Mouse (Mus musculus) liver, postnatal 0 days (tissue): ENCODE data around the gene Phf21a.

ENCODE experiments used
- CTCF ChIP-seq: sonication (generic); IDR thresholded peaks from 2 replicates; pipeline ENCODE4 v1.5.1; 2016; ENCODE audit warnings: antibody characterized with exemption, low read depth
- EP300 ChIP-seq: IDR thresholded peaks from 2 replicates; pipeline ENCODE4 v1.6.1; 2016; ENCODE audit warnings: antibody characterized with exemption, low read depth, mild to moderate bottlenecking

DNA sequence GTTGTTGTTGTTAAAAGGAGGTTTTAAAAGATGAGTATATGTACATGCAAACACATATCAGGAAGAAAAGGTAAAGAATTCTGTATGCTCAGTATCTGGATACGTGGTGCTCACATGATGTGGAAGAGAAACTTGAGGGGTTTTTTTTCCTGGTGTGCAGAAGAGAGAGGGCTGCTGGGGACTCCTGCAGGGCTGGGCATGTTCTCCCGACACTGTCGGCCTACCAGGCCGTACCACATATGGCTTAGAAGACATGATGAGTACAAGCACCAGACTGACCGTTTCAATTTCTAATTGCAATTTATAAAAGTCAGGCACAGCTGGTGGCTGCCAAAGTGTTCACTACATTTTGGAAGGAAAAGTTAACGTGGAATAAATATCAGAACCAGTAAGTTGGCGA lies 232.8 kb downstream of the Phf21a start:
- TF ChIP-seq CTCF: no peak
- no peak for TF ChIP-seq EP300
